Mouse (Mus musculus) gastrocnemius, postnatal 36 days (tissue): ENCODE data around the gene Rsrc1. TPM values are rescaled to one million over a fixed set of nuclear protein-coding genes. Genes with fewer than 3 reads are reported as not detected.

Experiments
- DNase-seq, 2 experiments: peaks; one replicate each; pipeline ENCODE4 v3.0.0; 2022
- intact Hi-C: fragments of 180-260 bp; cut with DNase I; formaldehyde crosslinking; loops from one replicate; pipeline ENCODE4 v1.15.1; 2025
- total RNA-seq, 2 experiments: library from RNA; stranded (reverse); gene quantifications; 2 replicates each; pipeline ENCODE4 v1.2.3; 2021

Gene Rsrc1
- total RNA-seq, 2 experiments from 2014 or later: 12.4 to 12.5 TPM

DNA sequence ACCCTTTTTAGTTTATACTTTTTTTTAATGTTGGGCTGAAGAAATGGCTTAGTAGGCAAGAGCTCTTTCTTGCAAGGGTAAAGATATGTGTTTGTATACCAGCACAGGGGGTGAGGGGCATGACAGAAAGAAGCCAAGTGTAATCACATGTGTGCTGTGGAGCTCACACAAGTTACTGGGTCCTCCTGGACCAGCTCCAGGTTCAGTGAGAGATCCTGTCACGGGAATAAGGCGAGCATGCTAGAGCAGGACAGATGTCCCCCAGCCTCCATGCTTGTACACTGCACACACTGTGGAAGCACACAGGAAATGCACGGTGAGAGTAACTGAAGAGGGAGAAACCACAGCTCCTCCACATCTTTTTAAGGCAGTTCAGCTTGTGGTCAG lies 371.6 kb downstream of the Rsrc1 start:
- DNase-seq: no peak
- intact Hi-C loops: loop anchor here (5.0 to 10.0 kb wide), 2 partner anchors 75 to 212 kb away; no protein-coding TSS in a partner anchor

DNA sequence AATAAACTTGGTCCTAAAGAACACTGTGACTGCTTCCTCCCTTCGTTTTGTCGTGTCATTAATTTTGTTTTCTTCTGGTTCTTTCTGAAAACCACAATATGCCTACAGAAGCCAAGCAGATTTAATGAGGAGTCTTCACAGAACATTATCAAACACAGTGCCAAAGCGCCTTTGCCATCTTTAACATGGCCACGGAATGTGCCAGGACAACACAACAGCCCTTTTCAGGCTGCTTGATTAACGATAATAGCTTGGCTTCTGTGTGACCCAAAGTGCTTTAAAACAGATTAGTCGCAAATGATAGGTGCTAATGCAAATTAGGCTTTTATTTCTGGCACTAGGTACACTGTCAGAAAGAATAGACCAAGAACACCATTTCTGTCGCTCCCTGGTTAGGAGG lies 377.2 kb downstream of the Rsrc1 start:
- DNase-seq: no peak
- intact Hi-C loops: loop anchor here (10.0 kb wide), 1 partner anchor 206 kb away; no protein-coding TSS in a partner anchor

DNA sequence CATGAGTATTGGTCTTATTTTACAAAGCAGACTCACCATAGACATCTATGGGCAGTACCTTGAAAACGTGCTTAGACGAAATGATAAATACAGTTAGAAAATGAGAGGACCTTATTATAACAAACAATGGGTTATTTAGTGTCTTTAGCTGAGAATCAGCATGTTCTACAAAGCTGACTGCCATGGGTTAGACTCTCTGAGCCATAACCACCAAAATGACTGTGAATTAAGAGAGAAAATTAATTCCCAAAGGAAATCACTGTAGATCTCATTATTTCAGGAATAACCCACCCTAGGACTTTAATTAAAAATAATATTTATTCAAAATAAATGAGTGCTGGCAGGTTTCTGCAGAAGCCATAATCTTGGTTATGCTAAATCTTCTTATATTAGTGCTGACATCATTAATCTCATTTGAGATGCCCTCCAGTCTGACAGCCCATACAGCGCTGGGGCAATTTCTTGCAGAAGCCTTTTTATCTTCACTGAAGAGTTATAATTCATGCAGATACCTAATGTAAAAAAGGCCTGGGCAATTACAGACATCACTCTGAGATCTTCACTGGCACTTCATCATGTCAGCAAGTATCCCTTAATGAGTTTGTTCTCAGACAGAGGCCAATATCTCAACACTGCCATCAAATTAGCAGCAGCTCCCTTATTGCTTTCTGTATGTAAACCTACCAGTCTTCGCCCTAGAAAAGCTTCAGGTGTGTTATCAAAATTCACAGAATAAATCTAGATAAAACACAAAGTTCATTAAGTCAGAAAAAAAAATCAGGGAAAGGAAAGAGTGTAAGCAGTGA lies 385.1 kb downstream of the Rsrc1 start:
- DNase-seq: no peak
- intact Hi-C loops: no loop called here

GRCm38 (mm10) chr3:67367481-67367880 lies 386.3 kb downstream of the Rsrc1 start:
- intact Hi-C loops: no loop called here
- DNase-seq: peak; percentile 29 to 38

GRCm38 (mm10) chr3:67369407-67370079 lies 388.4 kb downstream of the Rsrc1 start:
- intact Hi-C loops: no loop called here
- no peak for DNase-seq

DNA sequence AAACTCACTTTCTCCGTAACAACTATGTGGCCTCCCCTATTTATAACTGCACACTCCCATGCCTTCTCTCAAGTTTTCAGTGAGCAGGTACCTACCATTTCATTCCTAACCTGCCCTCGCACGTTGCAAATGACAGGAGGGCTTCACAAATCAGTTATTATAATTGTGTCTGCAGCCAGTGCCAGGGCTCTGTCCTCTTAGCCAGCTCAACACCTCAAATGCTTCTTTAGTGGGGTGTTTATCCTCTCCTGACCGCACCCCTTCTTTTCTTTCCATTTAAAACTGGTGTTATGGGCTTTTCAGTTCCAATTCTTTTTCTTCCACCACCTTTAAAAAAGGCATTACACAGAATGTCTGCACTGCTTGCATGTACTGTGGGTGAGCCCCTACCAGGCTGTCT lies 391.0 kb downstream of the Rsrc1 start:
- no peak for DNase-seq
- intact Hi-C loops: no loop called here

DNA sequence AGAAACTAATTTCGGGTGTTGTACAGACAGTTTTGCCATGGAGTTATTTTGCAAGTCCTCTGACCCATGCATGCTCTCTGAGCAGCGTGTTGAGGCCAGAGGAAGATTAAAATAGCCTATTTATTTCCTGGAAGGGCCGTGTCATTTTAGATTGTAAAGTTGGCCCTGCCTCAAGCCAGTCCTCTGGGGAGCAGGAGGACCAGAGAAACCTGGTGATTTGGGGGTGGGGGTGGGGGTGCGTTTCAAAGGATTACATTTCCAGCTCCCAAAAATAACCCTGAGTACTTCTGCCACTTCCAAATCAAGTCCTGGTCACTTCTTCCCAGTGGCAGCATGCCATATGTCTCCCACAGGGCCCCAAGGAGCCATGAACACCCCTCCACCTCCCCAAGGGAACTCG lies 391.6 kb downstream of the Rsrc1 start:
- intact Hi-C loops: no loop called here
- peak; percentile 24 to 51 for DNase-seq

- intact Hi-C loops: no loop called here
- DNase-seq: peak; percentile 82
Measured at GRCm38 (mm10) chr3:67373872-67374271, 392.7 kb downstream of the Rsrc1 start, which contains the start of gene Mlf1. Mlf1 (plus strand) TSS chr3:67374097.

- no peak for DNase-seq
- intact Hi-C loops: no loop called here
Measured at GRCm38 (mm10) chr3:67374360-67374778, 393.2 kb downstream of the Rsrc1 start.

- DNase-seq: no peak
- intact Hi-C loops: no loop called here
Measured at GRCm38 (mm10) chr3:67375063-67375462, 393.9 kb downstream of the Rsrc1 start, which contains the start of gene Gm17402. Gm17402 (minus strand) TSS chr3:67375163.

- DNase-seq: no peak
- intact Hi-C loops: no loop called here
Measured at GRCm38 (mm10) chr3:67378215-67378614, 397.0 kb downstream of the Rsrc1 start.

Other genes starting within 250 kb of the Rsrc1 start
- 1 to 10 TPM; 1.7 to 2.0 TPM for gene Shox2, start 381 bp downstream of the Rsrc1 start, total RNA-seq